ENCODE assay signal across 11 mouse cellular contexts in the genomic region with DNA sequence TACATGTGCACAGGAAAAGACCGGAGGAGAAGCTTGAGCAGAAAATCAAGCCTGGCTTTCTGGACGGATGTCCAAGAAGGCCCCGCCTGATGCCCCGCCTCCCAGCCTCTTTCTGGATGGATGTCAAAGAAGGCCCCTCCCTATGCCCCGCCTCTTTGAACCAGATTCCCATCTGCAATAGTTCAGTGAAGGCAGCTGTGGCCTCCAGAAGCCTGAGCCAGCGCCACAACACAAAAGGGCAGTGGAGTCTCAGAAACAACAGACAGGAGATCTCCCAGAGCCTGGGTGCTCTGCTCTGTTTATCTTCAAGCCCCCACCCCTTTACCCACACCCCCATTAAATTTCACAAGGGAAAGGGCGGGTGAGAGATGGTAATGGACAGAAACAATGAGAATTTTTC.
DNase-seq lines count a peak whose midpoint lies in the region; ATAC-seq and TF ChIP-seq lines count a peak whose summit lies in the region.
"Had no signal": no experiment of that assay in that cellular context is flagged by ENCODE, and none has a peak within 500 bp of the region (broad histone marks: within the 10 kb centered on the region; RNA-seq: fewer than 3 reads in every experiment).

No protein-coding gene starts in this region.

- H3K4me1 ChIP-seq in midbrain, embryonic 10.5 days = peaks cover 16% of the 10 kb centered on the region
- peaks cover 4% of the 10 kb centered on the region for H3K4me1 ChIP-seq in midbrain, embryonic 11.5 days (ENCODE audit: control insufficient read depth, insufficient read depth, low read length)
- H3K4me1 ChIP-seq in embryonic facial prominence, embryonic 10.5 days = peaks cover 14% of the 10 kb centered on the region
- peaks cover 13% of the 10 kb centered on the region for H3K4me1 ChIP-seq in limb, embryonic 10.5 days
- no peaks in the 10 kb centered on the region for H3K4me1 ChIP-seq in stomach, postnatal 0 days (replicated peaks; ENCODE audit: control insufficient read depth, insufficient read depth)
- H3K4me1 ChIP-seq: embryonic facial prominence, embryonic 12.5 days had no signal

- 0 out of 2 replicates have a peak overlapping the region, but pooled peaks have one; percentile 4 for H3K27ac ChIP-seq in midbrain, embryonic 10.5 days (replicated peaks)
- H3K27ac ChIP-seq in midbrain, embryonic 11.5 days (ENCODE audit: low read depth, low read length) = no peak overlapping the region
- H3K27ac ChIP-seq in embryonic facial prominence, embryonic 10.5 days (replicated peaks) = peak overlapping the region; percentile 21; the same call in 1 of the 2 replicates
- 0 out of 2 replicates have a peak overlapping the region, but pooled peaks have one; percentile 40 for H3K27ac ChIP-seq in limb, embryonic 10.5 days
- H3K27ac ChIP-seq in stomach, postnatal 0 days (replicated peaks) = no peak overlapping the region
- H3K27ac ChIP-seq: embryonic facial prominence, embryonic 12.5 days; heart, embryonic 13.5 days; layer of hippocampus, adult 2 months had no signal

- TF ChIP-seq CTCF in stomach, postnatal 0 days (IDR thresholded peaks at IDR 0.05; ENCODE audit: low read depth) = no peak

- peaks cover 8% of the 10 kb centered on the region; the same call in 1 of the 2 replicates for H3K9me3 ChIP-seq in midbrain, embryonic 10.5 days (replicated peaks)
- H3K9me3 ChIP-seq in midbrain, embryonic 11.5 days (ENCODE audit: control insufficient read depth, low read length) = peaks cover 5% of the 10 kb centered on the region; the same call in 1 of the 2 replicates
- H3K9me3 ChIP-seq in embryonic facial prominence, embryonic 10.5 days = no peaks in the 10 kb centered on the region; the same call in 1 of the 2 replicates
- no peaks in the 10 kb centered on the region for H3K9me3 ChIP-seq in limb, embryonic 10.5 days (replicated peaks)
- no peaks in the 10 kb centered on the region for H3K9me3 ChIP-seq in stomach, postnatal 0 days (ENCODE audit: control insufficient read depth, low read length)
- H3K9me3 ChIP-seq: heart, embryonic 13.5 days had no signal

- no peaks in the 10 kb centered on the region for H3K36me3 ChIP-seq in midbrain, embryonic 10.5 days
- no peaks in the 10 kb centered on the region for H3K36me3 ChIP-seq in midbrain, embryonic 11.5 days (ENCODE audit: control insufficient read depth, insufficient read depth, low read length)
- H3K36me3 ChIP-seq in embryonic facial prominence, embryonic 10.5 days (replicated peaks) = no peaks in the 10 kb centered on the region
- H3K36me3 ChIP-seq in limb, embryonic 10.5 days = no peaks in the 10 kb centered on the region
- no peaks in the 10 kb centered on the region for H3K36me3 ChIP-seq in stomach, postnatal 0 days (ENCODE audit: control insufficient read depth, insufficient read depth, low read length)
- H3K36me3 ChIP-seq: embryonic facial prominence, embryonic 12.5 days; heart, embryonic 13.5 days had no signal

- H3K4me2 ChIP-seq in midbrain, embryonic 11.5 days = no peak overlapping the region
- no peak overlapping the region for H3K4me2 ChIP-seq in stomach, postnatal 0 days (replicated peaks; ENCODE audit: low read depth)
- H3K4me2 ChIP-seq: embryonic facial prominence, embryonic 12.5 days; heart, embryonic 13.5 days had no signal

- H3K4me3 ChIP-seq in midbrain, embryonic 10.5 days = no peak overlapping the region
- H3K4me3 ChIP-seq in midbrain, embryonic 11.5 days (ENCODE audit: low read depth, low read length) = no peak overlapping the region
- H3K4me3 ChIP-seq in embryonic facial prominence, embryonic 10.5 days = no peak overlapping the region
- no peak overlapping the region for H3K4me3 ChIP-seq in limb, embryonic 10.5 days
- H3K4me3 ChIP-seq in stomach, postnatal 0 days (ENCODE audit: low read depth, low read length) = no peak overlapping the region
- H3K4me3 ChIP-seq: embryonic facial prominence, embryonic 12.5 days; heart, embryonic 13.5 days; layer of hippocampus, adult 2 months had no signal

- TF ChIP-seq EP300 in stomach, postnatal 0 days (optimal IDR thresholded peaks at IDR 0.05) = no peak

- peaks cover 64% of the 10 kb centered on the region for H3K27me3 ChIP-seq in midbrain, embryonic 10.5 days (ENCODE audit: low read depth, poor library complexity, severe bottlenecking)
- peaks cover 13% of the 10 kb centered on the region for H3K27me3 ChIP-seq in midbrain, embryonic 11.5 days (ENCODE audit: control insufficient read depth, insufficient read depth, low read length)
- peaks cover 19% of the 10 kb centered on the region for H3K27me3 ChIP-seq in embryonic facial prominence, embryonic 10.5 days (replicated peaks; ENCODE audit: low read depth, poor library complexity, severe bottlenecking)
- no peaks in the 10 kb centered on the region for H3K27me3 ChIP-seq in limb, embryonic 10.5 days (ENCODE audit: low read depth, poor library complexity, severe bottlenecking)
- H3K27me3 ChIP-seq in stomach, postnatal 0 days (ENCODE audit: control insufficient read depth, insufficient read depth, low read length) = no peaks in the 10 kb centered on the region
- H3K27me3 ChIP-seq: embryonic facial prominence, embryonic 12.5 days had no signal

- no peak for ATAC-seq in midbrain, embryonic 11.5 days (ENCODE audit: low FRiP score)
- peak; percentile 51; the same call in 1 of the 2 replicates for ATAC-seq in stomach, postnatal 0 days (ENCODE audit: low FRiP score, low TSS enrichment)
- no peak for ATAC-seq in monocyte, adult 5-6 weeks (replicated peaks; ENCODE audit: insufficient number of reproducible peaks, low FRiP score, low TSS enrichment, poor library complexity, severe bottlenecking)
- ATAC-seq in erythroblast, adult 5-6 weeks (replicated peaks; ENCODE audit: low FRiP score, poor library complexity, severe bottlenecking) = no peak
- ATAC-seq: liver, postnatal 0 days had no signal

- DNase-seq in midbrain, embryonic 10.5 days (ENCODE audit: low spot score) = no peak
- DNase-seq in midbrain, embryonic 11.5 days (ENCODE audit: low spot score, missing footprints) = no peak
- DNase-seq in embryonic facial prominence, embryonic 10.5 days (ENCODE audit: low spot score) = peak; percentile 40
- DNase-seq in limb, embryonic 10.5 days (ENCODE audit: low spot score) = no peak
- peak; percentile 39 for DNase-seq in stomach, postnatal 0 days (ENCODE audit: low spot score)
- DNase-seq: liver, postnatal 0 days had no signal

- 72% methylated on average over 7 of the region's 7 CpGs for WGBS in midbrain, embryonic 10.5 days
- WGBS in midbrain, embryonic 11.5 days = 71% methylated on average over 7 of the region's 7 CpGs
- 73% methylated on average over 7 of the region's 7 CpGs for WGBS in embryonic facial prominence, embryonic 10.5 days
- WGBS in limb, embryonic 10.5 days = 73% methylated on average over 7 of the region's 7 CpGs
- 64% methylated on average over 7 of the region's 7 CpGs for WGBS in stomach, postnatal 0 days

- no peak overlapping the region for H3K9ac ChIP-seq in midbrain, embryonic 11.5 days (ENCODE audit: low read length)
- H3K9ac ChIP-seq in stomach, postnatal 0 days (ENCODE audit: low read length) = no peak overlapping the region
- H3K9ac ChIP-seq: embryonic facial prominence, embryonic 12.5 days; heart, embryonic 13.5 days; liver, postnatal 0 days had no signal

Comparison
In these comparisons a context has a peak if more than half of its experiments do, and no peak if none do; other contexts are left out.
1. H3K27ac ChIP-seq: peak in midbrain, embryonic 10.5 days (single experiment), embryonic facial prominence, embryonic 10.5 days (single experiment) and limb, embryonic 10.5 days (single experiment); none in midbrain, embryonic 11.5 days (single experiment) and stomach, postnatal 0 days (single experiment).
2. DNase-seq: peak in embryonic facial prominence, embryonic 10.5 days (single experiment) and stomach, postnatal 0 days (single experiment); none in midbrain, embryonic 10.5 days (single experiment), midbrain, embryonic 11.5 days (single experiment) and limb, embryonic 10.5 days (single experiment).